Comparison of ENCODE assay signal across 15 mouse cellular contexts in genomic region chr1:186137873-186138272, GRCm38 (mm10). TPM values are rescaled to one million over a fixed set of nuclear protein-coding genes. Genes with fewer than 3 reads are reported as not detected.
A peak's percentile ranks its signal among the peaks of the same experiment; 100 is the strongest.
DNase-seq lines count a peak whose midpoint lies in the region; ATAC-seq and TF ChIP-seq lines count a peak whose summit lies in the region.
"Had no signal": no experiment of that assay in that cellular context is flagged by ENCODE, and none has a peak within 500 bp of the region (broad histone marks: within the 10 kb centered on the region; RNA-seq: fewer than 3 reads in every experiment).

No protein-coding gene starts in this region.

- WGBS in forebrain, embryonic 14.5 days: 57% methylated on average over 12 of the region's 12 CpGs
- WGBS in forebrain, embryonic 12.5 days: 73% methylated on average over 12 of the region's 12 CpGs
- 79% methylated on average over 12 of the region's 12 CpGs for WGBS in midbrain, embryonic 11.5 days
- WGBS in midbrain, embryonic 16.5 days: 70% methylated on average over 12 of the region's 12 CpGs
- 37% methylated on average over 12 of the region's 12 CpGs for WGBS in forebrain, postnatal 0 days

- peak; percentile 87 for ATAC-seq in forebrain, embryonic 14.5 days
- no peak for ATAC-seq in forebrain, embryonic 12.5 days (ENCODE audit: low FRiP score)
- ATAC-seq in midbrain, embryonic 11.5 days (ENCODE audit: low FRiP score): 0 out of 2 replicates have a peak, but pooled peaks have one; percentile 44
- ATAC-seq in midbrain, embryonic 16.5 days: no peak
- ATAC-seq in forebrain, postnatal 0 days: peak; percentile 73; the same call in 1 of the 2 replicates

- peak; percentile 87 for DNase-seq in forebrain, embryonic 14.5 days (ENCODE audit: low spot score)
- peak; percentile 13 for DNase-seq in layer of hippocampus, adult 11-12 months (ENCODE audit: low spot score)
- no peak for DNase-seq in layer of hippocampus, postnatal 10 days (ENCODE audit: low spot score in 2 of 2)
- no peak for DNase-seq in midbrain, embryonic 11.5 days (ENCODE audit: low spot score, missing footprints)
- peak; percentile 79 for DNase-seq in forebrain, postnatal 0 days
- no peak for DNase-seq in urinary bladder, postnatal 25 days (ENCODE audit: low spot score)
- DNase-seq: adrenal gland, adult 2 months; heart, adult 18-20 months; kidney, adult 11 months; right cerebral cortex, postnatal 14 days; thymus, adult 18-20 months had no signal

- H3K4me1 ChIP-seq in forebrain, embryonic 14.5 days (ENCODE audit: control insufficient read depth, insufficient read depth, low read length): no peaks in the 10 kb centered on the region
- no peaks in the 10 kb centered on the region for H3K4me1 ChIP-seq in forebrain, embryonic 12.5 days
- H3K4me1 ChIP-seq in midbrain, embryonic 11.5 days (ENCODE audit: control insufficient read depth, insufficient read depth, low read length): no peaks in the 10 kb centered on the region
- no peaks in the 10 kb centered on the region for H3K4me1 ChIP-seq in midbrain, embryonic 16.5 days (ENCODE audit: control insufficient read depth, insufficient read depth, low read length)
- no peaks in the 10 kb centered on the region for H3K4me1 ChIP-seq in forebrain, postnatal 0 days (ENCODE audit: insufficient read depth)

- H3K9ac ChIP-seq in forebrain, embryonic 14.5 days (ENCODE audit: low read length): no peak overlapping the region
- no peak overlapping the region for H3K9ac ChIP-seq in forebrain, embryonic 12.5 days
- no peak overlapping the region for H3K9ac ChIP-seq in midbrain, embryonic 11.5 days (ENCODE audit: low read length)
- no peak overlapping the region for H3K9ac ChIP-seq in midbrain, embryonic 16.5 days (ENCODE audit: low read depth, low read length)
- no peak overlapping the region for H3K9ac ChIP-seq in forebrain, postnatal 0 days
- H3K9ac ChIP-seq: hindbrain, embryonic 14.5 days had no signal

- no peaks in the 10 kb centered on the region for H3K36me3 ChIP-seq in forebrain, embryonic 14.5 days (ENCODE audit: control insufficient read depth, insufficient read depth, low read length)
- no peaks in the 10 kb centered on the region for H3K36me3 ChIP-seq in forebrain, embryonic 12.5 days (replicated peaks)
- H3K36me3 ChIP-seq in midbrain, embryonic 11.5 days (ENCODE audit: control insufficient read depth, insufficient read depth, low read length): no peaks in the 10 kb centered on the region
- no peaks in the 10 kb centered on the region for H3K36me3 ChIP-seq in midbrain, embryonic 16.5 days (ENCODE audit: control insufficient read depth, insufficient read depth, low read length)
- no peaks in the 10 kb centered on the region for H3K36me3 ChIP-seq in forebrain, postnatal 0 days (ENCODE audit: insufficient read depth)

- TF ChIP-seq CTCF in forebrain, postnatal 0 days (IDR thresholded peaks at IDR 0.05; ENCODE audit: low read depth): no peak

- no peaks in the 10 kb centered on the region for H3K9me3 ChIP-seq in forebrain, embryonic 14.5 days (replicated peaks; ENCODE audit: control insufficient read depth, low read length)
- H3K9me3 ChIP-seq in forebrain, embryonic 12.5 days: no peaks in the 10 kb centered on the region
- no peaks in the 10 kb centered on the region for H3K9me3 ChIP-seq in midbrain, embryonic 11.5 days (ENCODE audit: control insufficient read depth, low read length)
- no peaks in the 10 kb centered on the region for H3K9me3 ChIP-seq in midbrain, embryonic 16.5 days (replicated peaks; ENCODE audit: control insufficient read depth, low read length, poor library complexity, severe bottlenecking)
- no peaks in the 10 kb centered on the region for H3K9me3 ChIP-seq in forebrain, postnatal 0 days (ENCODE audit: low read length)

- H3K27me3 ChIP-seq in forebrain, embryonic 14.5 days (replicated peaks; ENCODE audit: control insufficient read depth, insufficient read depth, low read length): no peaks in the 10 kb centered on the region; the same call in 1 of the 2 replicates
- H3K27me3 ChIP-seq in forebrain, embryonic 12.5 days: no peaks in the 10 kb centered on the region
- no peaks in the 10 kb centered on the region for H3K27me3 ChIP-seq in midbrain, embryonic 11.5 days (ENCODE audit: control insufficient read depth, insufficient read depth, low read length)
- no peaks in the 10 kb centered on the region for H3K27me3 ChIP-seq in midbrain, embryonic 16.5 days (ENCODE audit: control insufficient read depth, insufficient read depth, low read depth, low read length)
- peaks cover 9% of the 10 kb centered on the region for H3K27me3 ChIP-seq in forebrain, postnatal 0 days (ENCODE audit: insufficient read depth, low read length)

- H3K27ac ChIP-seq in forebrain, embryonic 14.5 days (ENCODE audit: low read depth, low read length): no peak overlapping the region
- no peak overlapping the region for H3K27ac ChIP-seq in forebrain, embryonic 12.5 days
- H3K27ac ChIP-seq in midbrain, embryonic 11.5 days (ENCODE audit: low read depth, low read length): no peak overlapping the region
- no peak overlapping the region for H3K27ac ChIP-seq in midbrain, embryonic 16.5 days (ENCODE audit: low read length)
- H3K27ac ChIP-seq in forebrain, postnatal 0 days (ENCODE audit: low read depth, low read length): no peak overlapping the region
- H3K27ac ChIP-seq: hindbrain, embryonic 14.5 days had no signal

- no peak overlapping the region for H3K4me2 ChIP-seq in forebrain, embryonic 14.5 days (ENCODE audit: low read length)
- H3K4me2 ChIP-seq in forebrain, embryonic 12.5 days: no peak overlapping the region
- no peak overlapping the region for H3K4me2 ChIP-seq in midbrain, embryonic 11.5 days
- no peak overlapping the region for H3K4me2 ChIP-seq in midbrain, embryonic 16.5 days (ENCODE audit: low read length)
- no peak overlapping the region for H3K4me2 ChIP-seq in forebrain, postnatal 0 days (ENCODE audit: low read depth)
- H3K4me2 ChIP-seq: hindbrain, embryonic 14.5 days had no signal

- H3K4me3 ChIP-seq in forebrain, embryonic 14.5 days (ENCODE audit: low read depth, low read length): no peak overlapping the region
- H3K4me3 ChIP-seq in forebrain, embryonic 12.5 days (replicated peaks): no peak overlapping the region
- no peak overlapping the region for H3K4me3 ChIP-seq in midbrain, embryonic 11.5 days (ENCODE audit: low read depth, low read length)
- no peak overlapping the region for H3K4me3 ChIP-seq in midbrain, embryonic 16.5 days (ENCODE audit: low read depth, low read length)
- no peak overlapping the region for H3K4me3 ChIP-seq in forebrain, postnatal 0 days (ENCODE audit: low read depth, low read length)
- H3K4me3 ChIP-seq: myocyte had no signal

RNA-seq across cellular contexts. Expression of gene Lyplal1, which starts 20.8 kb away (rescaled TPM):
- 15.0 and 20.7 TPM in 2 replicates for polyA plus RNA-seq in forebrain, embryonic 14.5 days (2014; fragmentation: Nextera tagmentation; extraction: Ambion mirVana)
- polyA plus RNA-seq in forebrain, embryonic 12.5 days (2016; fragmentation: Nextera tagmentation; extraction: Ambion mirVana): 17.0 and 17.2 TPM in 2 replicates
- 10 to 100 TPM; 14.7 to 16.3 TPM for total RNA-seq in layer of hippocampus, postnatal 10 days (2021)
- 20.7 and 21.6 TPM in 2 replicates for polyA plus RNA-seq in midbrain, embryonic 11.5 days (2014; fragmentation: Nextera tagmentation; extraction: Ambion mirVana)
- polyA plus RNA-seq in midbrain, embryonic 16.5 days (2015; fragmentation: Nextera tagmentation; extraction: Ambion mirVana): 16.3 and 16.6 TPM in 2 replicates
- total RNA-seq in forebrain, postnatal 0 days (2014; rRNA removed): 7.6 and 12.0 TPM in 2 replicates
- 9.7 and 12.6 TPM in 2 replicates for polyA plus RNA-seq in forebrain, postnatal 0 days (2015; fragmentation: Nextera tagmentation; extraction: Ambion mirVana)

Comparison
In these comparisons a context has a peak if more than half of its experiments do, and no peak if none do; other contexts are left out.
1. ATAC-seq: peak in forebrain, embryonic 14.5 days (single experiment), midbrain, embryonic 11.5 days (single experiment) and forebrain, postnatal 0 days (single experiment); none in forebrain, embryonic 12.5 days (single experiment) and midbrain, embryonic 16.5 days (single experiment).
2. DNase-seq: peak in forebrain, embryonic 14.5 days (single experiment), layer of hippocampus, adult 11-12 months (single experiment) and forebrain, postnatal 0 days (single experiment); none in layer of hippocampus, postnatal 10 days (0 of 2), midbrain, embryonic 11.5 days (single experiment) and urinary bladder, postnatal 25 days (single experiment).